Mouse (Mus musculus) induced T-regulatory cell, adult 2 months (primary cell): ENCODE results near the gene Nfic.
"Not testable (repeated sequence)": the region's sequence is repeated elsewhere in the genome, so short reads cannot be mapped to it uniquely, and the experiment has no call there.

Experiments used
- DNase-seq: peaks from one replicate; pipeline ENCODE4 v3.0.0-alpha.2; 2012; ENCODE audit warnings: low read depth

Nfic gene

GRCm38 (mm10) chr10:81460471-81460870 lies 5.0 kb upstream of the Nfic start:
- DNase-seq: no peak

- no peak for DNase-seq
Measured at GRCm38 (mm10) chr10:81459399-81459798, 4.0 kb upstream of the Nfic start.

GRCm38 (mm10) chr10:81458267-81458666 lies 2.8 kb upstream of the Nfic start:
- DNase-seq: no peak

GRCm38 (mm10) chr10:81457624-81458023 lies 2.2 kb upstream of the Nfic start:
- no peak for DNase-seq

GRCm38 (mm10) chr10:81456983-81457563 lies 1.6 kb upstream of the Nfic start:
- DNase-seq: no peak

GRCm38 (mm10) chr10:81454106-81454505 lies 1.3 kb downstream of the Nfic start:
- DNase-seq: no peak

GRCm38 (mm10) chr10:81452947-81453288 lies 2.5 kb downstream of the Nfic start:
- no peak for DNase-seq

GRCm38 (mm10) chr10:81452237-81452946 lies 3.0 kb downstream of the Nfic start:
- no peak for DNase-seq

GRCm38 (mm10) chr10:81451365-81451745 lies 4.1 kb downstream of the Nfic start:
- no peak for DNase-seq

- no peak for DNase-seq
Measured at GRCm38 (mm10) chr10:81450641-81451364, 4.6 kb downstream of the Nfic start.

- peak; percentile 93 for DNase-seq
Measured at GRCm38 (mm10) chr10:81450140-81450539, 5.3 kb downstream of the Nfic start.

GRCm38 (mm10) chr10:81445516-81445915 lies 9.9 kb downstream of the Nfic start:
- not testable (repeated sequence) for DNase-seq

- peak; percentile 59 for DNase-seq
Measured at GRCm38 (mm10) chr10:81441019-81441418, 14.4 kb downstream of the Nfic start.

- peak; percentile 10 for DNase-seq
Measured at GRCm38 (mm10) chr10:81435436-81435835, 20.0 kb downstream of the Nfic start.

- peak; percentile 68 for DNase-seq
Measured at GRCm38 (mm10) chr10:81434361-81435263, 20.8 kb downstream of the Nfic start.

GRCm38 (mm10) chr10:81433541-81434289 lies 21.7 kb downstream of the Nfic start:
- peak; percentile 85 for DNase-seq

GRCm38 (mm10) chr10:81432868-81433262 lies 22.6 kb downstream of the Nfic start:
- DNase-seq: peak; percentile 98

GRCm38 (mm10) chr10:81432169-81432867 lies 23.1 kb downstream of the Nfic start:
- DNase-seq: no peak

- DNase-seq: peak; percentile 64
Measured at GRCm38 (mm10) chr10:81431526-81432168, 23.8 kb downstream of the Nfic start.

GRCm38 (mm10) chr10:81430831-81431525 lies 24.5 kb downstream of the Nfic start:
- no peak for DNase-seq
